Mouse (Mus musculus) E14TG2a.4 (cell line): Measurements from ENCODE around the gene Sec24d.

Experiments
- CTCF ChIP-seq: conservative IDR thresholded peaks from 2 replicates; pipeline ENCODE4 v1.5.1; 2014; ENCODE audit warnings: low read length
- POU5F1 ChIP-seq: IDR thresholded peaks from 2 replicates; pipeline ENCODE4 v1.6.1; 2014; ENCODE audit warnings: low read length, borderline replicate concordance

GRCm38 (mm10) chr3:123256181-123257101, 10.8 kb upstream of the Sec24d start:
- peak; percentile 35 for TF ChIP-seq CTCF
- no peak for TF ChIP-seq POU5F1
